Mouse (Mus musculus) T-helper 1 cell (primary cell): ENCODE results near the gene Yars.

Experiments used
- in situ Hi-C: fragments of 300-600 bp; cut with MboI, MseI; formaldehyde crosslinking; loops from one replicate; pipeline ENCODE4 v1.15.1; 2025; ENCODE audit warnings: high pct_unique_total_duplicates

Gene Yars

DNA sequence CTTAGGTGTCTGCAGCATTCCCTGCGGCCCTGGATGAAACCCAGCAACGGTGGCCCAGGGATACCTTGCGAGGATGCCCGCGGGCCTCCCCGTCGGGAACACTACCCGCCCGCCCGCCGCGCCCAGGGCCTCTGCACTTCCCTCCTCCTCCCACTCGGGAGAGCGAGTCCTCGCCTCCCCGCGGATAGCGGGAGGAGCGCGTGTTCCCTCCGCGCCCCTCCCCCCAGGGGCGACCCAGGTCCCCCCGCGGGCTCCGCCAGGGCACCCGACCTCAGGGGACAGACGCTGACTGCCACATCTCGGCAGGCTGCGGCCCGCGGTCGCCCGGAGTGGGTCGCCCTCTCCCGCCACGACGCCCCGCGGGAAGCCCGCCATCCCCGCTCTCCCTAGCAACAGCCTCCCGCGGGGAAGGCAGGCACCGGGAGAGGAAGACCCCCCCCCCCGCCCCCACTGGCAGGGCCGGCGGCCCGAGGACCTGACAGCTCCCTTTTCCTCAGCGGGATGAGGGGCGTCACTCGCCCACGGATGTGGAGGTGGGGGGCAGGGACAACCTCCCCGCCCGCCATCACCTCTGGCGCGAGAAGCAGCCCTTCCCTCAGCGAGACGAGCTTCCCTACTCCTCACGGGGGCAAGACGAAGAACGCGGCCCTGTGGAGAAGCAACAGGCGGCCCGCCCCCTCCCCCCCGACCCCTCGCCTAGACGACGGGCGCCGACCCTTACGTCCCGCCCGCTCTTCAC lies 588 bp upstream of the Yars start:
- in situ Hi-C loops: no loop called here

DNA sequence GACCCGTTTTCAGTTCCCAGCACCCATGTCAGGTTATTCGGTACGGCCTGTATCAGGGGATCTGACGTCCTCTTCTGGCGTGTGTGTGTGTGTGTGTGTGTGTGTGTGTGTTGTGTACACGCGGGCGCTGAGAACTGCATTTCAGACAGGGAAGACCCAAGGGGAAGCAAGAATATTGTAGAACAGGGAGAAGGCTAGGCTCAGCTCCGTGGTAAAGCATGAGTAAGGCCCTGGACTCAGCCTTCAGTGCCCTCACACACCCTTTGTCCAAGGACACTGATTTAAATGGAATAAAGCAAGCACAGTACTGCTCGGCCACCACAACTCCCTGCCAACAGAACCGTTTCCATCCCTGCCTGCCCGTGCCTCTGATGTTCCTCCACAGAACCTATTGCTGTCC lies 978 bp downstream of the Yars start:
- in situ Hi-C loops: no loop called here

DNA sequence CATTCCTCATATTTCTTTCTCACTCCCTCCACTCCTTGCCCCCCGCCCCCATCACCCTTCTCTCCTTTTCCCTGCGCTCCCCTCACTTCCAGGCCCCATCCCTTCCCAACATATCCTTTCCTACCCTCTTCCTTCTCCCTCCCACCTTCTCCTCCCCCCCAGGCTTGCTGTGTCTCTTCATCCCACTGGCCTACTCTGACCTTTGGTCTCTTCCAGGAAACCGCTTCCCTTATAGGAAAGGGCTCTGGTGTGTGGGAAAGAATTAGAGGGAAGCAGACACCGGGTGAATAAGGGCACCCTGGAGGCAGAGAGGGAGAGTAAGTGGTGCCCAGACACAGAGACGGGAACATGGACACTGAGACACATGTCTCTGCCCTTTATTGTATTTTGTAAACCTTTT lies 2.1 kb downstream of the Yars start:
- in situ Hi-C loops: no loop called here

DNA sequence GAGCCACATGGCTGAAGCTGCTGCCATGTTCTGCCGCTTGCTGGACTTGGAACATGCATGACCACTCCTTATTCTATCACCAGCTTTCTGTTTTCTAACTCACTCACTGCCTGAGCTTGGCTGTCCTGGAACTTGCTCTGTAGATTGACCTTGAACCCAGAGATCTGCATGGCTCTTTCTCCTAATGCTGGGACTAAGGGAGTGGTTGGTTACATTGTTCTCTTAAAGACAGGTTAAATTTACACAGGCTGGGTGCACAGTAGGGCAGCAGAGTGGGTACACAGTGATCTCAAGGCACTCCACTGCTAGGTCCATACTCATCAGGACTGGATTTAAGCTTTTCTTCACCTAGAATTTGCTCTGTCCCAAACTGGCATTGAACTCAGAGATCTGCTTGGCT lies 4.7 kb downstream of the Yars start:
- in situ Hi-C loops: no loop called here

DNA sequence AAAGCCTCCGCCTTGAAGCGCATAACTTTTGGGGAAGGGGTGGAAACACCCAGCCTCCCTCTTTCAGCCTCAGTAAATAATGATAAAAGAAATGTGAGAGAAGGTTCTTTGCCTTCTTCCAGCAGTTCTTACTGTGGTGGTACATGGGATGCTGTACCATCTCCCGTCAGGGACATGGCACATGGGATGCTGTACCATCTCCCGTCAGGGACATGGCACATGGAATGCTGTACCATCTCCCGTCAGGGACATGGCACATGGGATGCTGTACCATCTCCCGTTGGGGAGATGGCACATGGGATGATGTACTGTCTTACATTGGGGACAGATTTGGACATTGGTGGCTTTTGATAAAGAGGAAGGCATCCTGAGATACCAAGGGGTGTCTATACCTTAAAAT lies 8.0 kb downstream of the Yars start:
- in situ Hi-C loops: no loop called here

DNA sequence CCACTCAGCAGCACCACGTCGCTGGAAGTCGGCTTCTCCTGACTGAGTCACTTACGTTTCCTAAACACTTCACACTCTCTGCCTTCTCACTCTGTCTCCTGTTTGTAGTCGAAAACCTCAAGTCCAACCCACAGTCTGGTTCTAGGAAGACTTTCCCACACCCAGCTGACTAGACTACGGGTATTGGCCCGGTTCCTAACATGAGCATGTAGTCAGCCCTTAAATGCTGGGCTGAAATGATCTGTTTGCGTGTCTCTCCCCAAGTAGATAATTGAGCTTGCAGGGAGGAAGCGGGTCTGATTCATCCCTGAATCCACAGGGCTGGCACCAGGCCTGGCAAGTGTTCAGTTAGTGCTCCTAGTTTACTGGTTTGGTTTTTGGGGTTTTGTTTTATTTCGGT lies 15.1 kb downstream of the Yars start:
- in situ Hi-C loops: no loop called here

DNA sequence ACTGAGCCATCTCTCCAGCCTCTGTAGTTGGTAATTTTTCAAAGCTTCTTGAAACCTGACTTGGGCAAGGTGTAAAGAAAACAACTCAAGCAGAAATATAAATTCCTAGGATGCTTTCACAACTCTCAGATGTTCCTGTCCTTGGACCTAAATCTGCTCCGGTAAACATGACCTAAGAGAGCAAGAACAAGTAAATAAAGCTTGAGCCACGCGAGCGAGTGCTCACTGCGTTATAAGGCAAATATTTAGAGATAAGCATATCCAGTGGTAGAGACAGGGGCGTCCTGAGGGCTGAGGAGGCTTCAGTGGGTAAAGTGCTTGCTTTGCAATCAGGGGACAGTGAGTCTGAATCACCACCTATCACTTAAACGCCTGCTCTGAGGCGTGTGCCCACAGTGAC lies 17.2 kb downstream of the Yars start:
- in situ Hi-C loops: no loop called here

DNA sequence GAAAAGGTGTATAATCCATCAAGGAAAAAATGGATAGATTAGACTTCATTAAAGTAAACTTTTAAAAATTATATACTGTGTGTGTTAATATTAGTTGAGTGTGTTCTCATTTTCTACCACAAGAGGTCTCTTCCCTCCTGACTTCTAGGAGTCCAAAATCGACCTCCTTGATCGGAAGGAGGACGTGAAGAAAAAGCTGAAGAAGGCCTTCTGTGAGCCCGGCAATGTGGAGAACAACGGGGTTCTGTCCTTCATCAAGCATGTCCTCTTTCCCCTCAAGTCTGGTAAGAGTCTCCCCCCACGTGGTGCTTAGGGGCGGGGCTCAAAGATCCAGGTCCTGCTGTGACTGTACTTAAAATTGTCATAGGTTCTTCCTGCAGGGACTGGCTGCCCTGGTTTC lies 19.9 kb downstream of the Yars start:
- in situ Hi-C loops: no loop called here

DNA sequence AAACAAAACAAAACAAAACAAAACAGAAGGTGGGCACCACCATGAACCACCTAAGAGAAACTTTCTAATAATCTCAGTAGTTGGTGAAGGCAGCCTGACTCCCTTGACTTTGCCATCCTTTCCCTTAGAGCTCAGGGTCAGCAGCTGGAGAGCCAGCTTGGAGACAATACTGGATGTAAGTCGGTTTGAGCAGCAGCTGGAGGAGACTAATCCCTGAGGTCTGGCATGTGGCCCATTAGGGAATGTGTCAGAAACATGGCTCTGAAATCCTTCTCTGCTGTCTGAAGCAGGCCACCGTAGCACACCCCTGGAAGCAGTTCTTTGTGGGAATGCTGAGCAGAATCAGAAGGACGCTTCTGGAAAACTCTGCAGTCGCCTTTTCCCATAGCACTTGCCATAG lies 21.9 kb downstream of the Yars start:
- in situ Hi-C loops: loop anchor here (10.0 kb wide), 1 partner anchor 63 kb away; no protein-coding TSS in a partner anchor

DNA sequence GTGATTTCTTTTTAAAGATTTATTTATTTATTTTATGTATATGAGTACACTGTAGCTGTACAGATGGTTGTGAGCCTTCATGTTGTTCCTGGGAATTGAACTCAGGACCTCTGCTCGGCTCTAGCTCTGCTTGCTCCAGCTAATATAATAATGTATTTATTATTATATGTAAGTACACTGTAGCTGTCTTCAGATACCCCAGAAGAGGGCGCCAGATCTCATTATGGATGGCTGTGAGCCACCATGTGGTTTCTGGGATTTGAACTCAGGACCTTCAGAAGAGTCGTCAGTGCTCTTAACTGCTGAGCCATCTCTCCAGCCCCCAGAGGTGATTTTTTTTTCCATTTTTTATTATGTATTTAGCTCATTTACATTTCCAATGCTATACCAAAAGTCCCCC lies 22.9 kb downstream of the Yars start:
- in situ Hi-C loops: loop anchor here (10.0 kb wide), 1 partner anchor 62 kb away; no protein-coding TSS in a partner anchor

DNA sequence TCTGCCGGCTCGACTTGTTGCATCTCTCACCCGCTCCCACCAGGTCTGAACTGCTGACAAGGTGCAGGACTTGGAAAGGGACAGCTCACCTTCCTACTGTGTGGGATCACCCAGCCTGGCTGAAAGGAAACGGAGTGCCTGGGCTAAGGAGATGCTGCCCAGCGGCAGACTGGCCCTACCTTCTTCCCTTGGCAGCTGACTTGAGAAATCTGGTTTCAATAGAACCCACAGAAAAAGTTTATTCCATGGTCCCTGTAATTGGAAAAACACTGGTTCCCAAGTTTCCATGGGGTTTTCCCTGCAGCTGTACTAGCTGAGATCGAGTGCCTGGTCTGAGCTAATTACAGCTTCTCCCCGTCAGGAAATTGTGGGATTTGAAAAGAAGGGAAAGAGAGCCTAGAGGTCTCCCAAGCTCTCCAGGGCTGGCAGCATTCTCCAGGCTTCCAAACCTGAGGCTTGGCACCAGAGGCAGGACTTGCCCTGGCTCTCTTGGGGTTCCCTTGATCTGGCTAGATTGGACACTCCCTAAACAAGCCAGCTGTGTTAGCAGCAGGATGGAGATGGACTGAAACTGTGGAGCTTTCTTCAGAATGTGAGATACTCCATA lies 29.1 kb downstream of the Yars start:
- in situ Hi-C loops: loop anchor here (10.0 kb wide), 1 partner anchor 56 kb away; no protein-coding TSS in a partner anchor

DNA sequence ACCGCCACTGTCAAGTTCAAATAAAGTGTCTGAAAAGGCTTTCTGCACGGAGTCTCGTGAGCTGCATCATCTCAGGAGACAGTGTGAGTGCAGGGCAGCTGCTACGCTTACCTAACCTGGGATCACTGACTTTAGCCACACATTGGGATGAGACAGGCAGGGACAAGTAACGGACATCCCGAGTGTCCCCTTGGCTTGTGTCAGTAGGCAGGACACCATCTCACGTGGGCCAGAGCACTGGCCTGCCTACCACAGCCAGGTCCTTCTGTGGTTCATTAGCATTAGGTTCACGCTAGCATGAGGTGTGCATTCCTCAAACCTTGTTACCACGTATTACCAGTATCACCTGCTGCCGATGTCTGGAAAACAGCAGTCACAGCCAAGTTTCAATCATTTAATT lies 29.6 kb downstream of the Yars start:
- in situ Hi-C loops: loop anchor here (10.0 kb wide), 1 partner anchor 56 kb away; no protein-coding TSS in a partner anchor

DNA sequence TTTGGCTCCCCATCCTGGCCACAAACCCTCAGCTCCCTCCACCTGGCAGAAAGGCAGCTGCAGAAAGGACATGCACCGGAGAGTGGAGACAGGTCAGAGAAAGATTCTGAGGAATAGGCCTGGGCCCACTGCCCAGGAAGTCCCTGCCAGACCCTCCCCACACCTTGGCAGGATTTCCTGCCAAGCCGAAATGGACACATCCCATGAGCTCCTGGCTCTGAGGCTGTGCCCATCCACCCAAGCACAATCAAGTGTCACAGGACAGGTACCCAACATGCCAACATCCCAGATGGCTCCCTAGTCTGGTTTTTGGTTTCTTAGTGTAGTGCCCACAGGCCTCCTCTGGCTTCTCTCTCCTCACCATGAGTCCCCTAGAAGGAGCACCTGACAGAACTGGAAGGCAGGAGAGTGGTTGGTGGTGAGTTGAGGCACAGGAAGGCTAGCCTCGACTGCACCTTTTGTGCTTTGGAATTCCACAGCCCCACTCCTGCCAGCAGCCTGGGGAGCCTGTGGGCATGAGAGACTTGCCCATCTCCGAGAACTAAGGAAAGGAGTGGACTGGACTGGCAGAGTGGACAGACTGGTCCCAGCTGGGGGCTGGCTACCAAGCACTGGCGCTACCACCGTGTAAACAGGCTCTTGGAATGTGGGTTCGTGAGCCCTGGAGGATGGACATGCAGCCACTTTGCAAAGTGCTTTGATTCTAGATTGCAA lies 31.0 kb downstream of the Yars start:
- in situ Hi-C loops: no loop called here

DNA sequence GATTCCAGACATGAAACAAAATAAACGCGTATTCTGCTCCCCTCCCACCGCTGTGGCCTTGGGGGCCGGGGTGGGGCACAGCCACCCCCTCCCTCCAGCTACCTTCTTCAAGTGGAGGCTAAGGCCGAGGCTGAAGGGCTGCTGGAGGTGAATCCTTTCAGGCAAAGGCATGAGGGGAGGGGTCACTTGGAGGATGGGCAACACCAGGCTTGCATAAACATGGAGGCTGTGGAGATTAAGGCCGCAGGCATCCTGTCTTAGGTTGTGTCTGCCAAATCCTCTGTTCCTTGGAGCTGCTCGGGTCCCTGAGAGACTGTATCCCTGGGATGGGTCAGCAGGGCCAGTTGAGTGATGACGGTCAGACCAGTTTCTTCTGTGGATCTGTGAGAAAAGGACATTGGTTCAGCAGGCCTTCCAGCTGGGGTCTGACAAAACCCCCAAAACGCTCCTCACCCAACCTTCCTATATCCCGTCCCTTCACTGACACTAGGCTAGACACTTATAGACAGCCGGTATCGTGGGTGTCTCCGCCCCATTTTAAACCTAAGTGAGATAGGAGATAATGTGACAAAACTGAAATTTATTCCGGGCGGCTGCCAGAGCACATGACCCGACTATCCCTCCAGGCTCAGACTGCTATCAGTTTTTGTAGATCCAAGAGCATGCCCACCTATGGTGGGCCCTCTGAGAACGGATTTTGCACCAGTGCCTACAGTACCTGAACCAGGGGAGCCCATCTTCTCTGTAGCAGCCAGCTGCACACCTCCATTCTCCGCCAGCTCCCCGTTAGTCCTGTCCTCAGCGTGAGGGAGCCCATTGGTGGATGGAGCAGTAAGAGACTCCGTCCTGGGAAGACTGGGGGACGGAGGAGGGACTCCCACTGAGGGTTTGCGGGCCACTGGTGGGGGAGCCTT lies 31.8 kb downstream of the Yars start:
- in situ Hi-C loops: no loop called here

DNA sequence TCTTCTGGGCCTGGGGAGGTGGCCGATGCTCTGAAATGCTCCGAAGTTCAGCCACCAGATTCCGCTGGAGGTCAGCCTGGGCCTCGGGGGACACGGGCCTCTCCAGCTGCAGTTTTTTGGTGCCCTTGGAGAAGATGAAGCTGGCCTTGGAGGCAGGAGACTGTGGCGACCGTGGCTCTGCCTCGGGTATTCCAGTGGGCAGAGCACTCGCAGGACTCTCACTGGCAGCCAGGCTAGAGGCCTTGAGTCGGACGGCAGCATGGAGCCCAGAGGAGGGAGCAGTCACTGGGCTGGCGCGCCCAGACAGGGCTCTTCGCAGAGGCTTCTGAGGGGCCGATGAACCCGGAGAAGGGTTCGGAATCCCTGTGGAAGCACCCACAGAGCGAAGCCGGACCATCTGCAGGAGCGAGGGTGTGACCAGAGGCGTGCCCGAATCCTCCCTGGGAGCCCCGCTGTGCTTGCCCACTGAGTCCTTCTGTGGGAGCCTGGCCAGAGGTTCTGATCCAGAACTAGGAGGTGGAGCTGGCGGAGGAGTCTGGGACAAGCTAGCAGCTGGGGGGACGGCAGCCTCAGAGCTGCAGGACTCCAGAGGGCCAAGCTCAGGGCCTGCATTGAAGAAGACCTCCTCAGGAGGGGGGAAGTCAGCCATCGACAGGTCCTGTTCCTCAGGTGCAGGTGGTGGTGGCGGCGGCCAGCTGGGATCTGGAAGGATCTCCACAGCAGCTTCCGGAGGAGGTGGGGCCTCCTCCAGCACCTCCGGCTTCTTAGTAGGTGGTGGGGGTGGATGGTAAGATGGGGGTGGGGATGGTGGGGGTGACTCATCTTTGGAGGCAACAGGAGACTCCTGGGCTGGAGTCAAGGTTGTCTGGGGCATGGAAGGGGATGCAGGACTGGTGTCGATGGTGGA lies 32.7 kb downstream of the Yars start:
- in situ Hi-C loops: no loop called here

DNA sequence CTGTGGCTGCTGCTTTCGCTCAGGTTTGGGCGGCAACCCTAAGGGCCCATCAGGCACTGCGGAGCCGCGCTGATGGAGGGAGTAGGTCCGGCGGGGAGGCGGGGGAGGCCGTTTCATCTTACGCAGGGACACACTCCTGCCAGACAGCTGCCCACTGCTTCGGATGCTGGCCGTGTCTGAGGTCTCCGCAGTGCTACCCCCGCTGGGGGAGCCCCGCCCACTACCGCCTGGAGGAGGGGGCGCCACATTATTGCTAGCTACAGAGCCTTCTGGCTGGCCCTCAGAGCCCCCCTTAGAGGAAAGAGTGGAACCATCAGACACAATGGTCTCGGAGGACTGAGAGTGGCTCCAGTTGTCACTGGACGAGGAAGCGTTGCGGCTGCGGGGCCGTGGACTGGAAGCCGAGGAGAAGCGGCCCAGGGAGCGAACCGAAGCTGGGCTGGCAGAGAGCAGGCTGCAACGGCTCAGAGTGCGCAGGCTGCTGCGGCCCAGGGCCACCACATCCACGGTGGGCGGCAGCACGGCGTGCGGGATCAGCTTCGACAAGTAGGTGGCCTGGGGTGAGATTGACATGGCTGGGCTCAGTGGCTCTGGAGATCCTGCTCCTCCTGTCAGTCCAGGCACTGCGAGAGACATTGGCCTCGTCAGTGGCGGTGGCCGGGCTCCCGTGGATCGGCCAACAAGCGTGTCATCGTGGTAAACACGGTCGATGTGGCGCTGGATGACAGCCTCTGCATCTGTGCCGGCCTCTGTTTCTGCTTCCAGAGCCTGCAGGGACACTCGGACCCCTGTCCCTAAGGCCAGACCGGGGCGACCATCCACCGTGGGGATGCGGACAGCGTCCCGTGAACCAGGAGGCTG lies 34.1 kb downstream of the Yars start:
- in situ Hi-C loops: no loop called here

DNA sequence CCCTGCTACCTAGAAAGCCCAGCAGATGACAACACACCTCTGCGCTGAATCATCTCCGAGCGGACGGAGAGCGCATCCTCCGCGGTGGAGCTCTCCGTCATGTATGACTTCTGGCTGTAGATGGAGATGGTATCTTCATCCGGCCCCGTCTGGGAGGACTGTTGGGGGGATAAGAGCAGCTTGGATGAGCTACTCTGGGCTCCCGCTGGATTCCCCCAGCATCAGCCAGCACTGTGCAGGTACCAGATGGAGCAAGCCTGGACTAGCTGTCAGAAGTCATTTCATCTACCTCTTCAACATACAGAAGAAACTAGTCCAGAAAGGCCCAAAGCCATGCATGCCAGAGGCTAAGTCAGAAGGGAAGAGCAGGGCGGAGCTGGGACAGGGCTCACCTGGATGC lies 35.8 kb downstream of the Yars start:
- in situ Hi-C loops: no loop called here

DNA sequence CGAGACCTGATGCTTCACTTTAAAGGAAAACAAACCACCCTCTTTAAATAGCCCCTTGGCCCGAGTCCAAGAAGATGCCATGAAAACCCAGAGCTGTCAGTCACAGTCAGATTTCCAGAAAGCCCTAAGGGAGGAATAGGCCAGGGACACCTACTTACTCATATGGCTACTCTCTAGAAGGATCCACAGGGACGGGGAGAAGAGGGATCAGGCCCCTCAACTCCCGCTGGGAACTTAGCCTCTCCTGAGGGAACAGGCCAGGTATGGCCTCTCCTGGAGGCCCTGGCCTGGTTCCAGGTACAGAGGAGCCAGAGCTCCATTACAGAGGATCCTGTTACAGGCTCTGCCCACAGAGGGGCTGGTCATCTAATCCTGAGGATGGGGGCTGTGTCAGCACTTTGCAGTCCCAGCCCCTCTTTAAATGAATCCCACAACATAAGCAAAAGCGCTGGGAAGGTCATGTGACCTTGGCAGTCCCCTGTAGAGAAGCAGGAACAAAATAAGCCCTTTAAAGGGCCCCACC lies 36.9 kb downstream of the Yars start:
- in situ Hi-C loops: no loop called here

DNA sequence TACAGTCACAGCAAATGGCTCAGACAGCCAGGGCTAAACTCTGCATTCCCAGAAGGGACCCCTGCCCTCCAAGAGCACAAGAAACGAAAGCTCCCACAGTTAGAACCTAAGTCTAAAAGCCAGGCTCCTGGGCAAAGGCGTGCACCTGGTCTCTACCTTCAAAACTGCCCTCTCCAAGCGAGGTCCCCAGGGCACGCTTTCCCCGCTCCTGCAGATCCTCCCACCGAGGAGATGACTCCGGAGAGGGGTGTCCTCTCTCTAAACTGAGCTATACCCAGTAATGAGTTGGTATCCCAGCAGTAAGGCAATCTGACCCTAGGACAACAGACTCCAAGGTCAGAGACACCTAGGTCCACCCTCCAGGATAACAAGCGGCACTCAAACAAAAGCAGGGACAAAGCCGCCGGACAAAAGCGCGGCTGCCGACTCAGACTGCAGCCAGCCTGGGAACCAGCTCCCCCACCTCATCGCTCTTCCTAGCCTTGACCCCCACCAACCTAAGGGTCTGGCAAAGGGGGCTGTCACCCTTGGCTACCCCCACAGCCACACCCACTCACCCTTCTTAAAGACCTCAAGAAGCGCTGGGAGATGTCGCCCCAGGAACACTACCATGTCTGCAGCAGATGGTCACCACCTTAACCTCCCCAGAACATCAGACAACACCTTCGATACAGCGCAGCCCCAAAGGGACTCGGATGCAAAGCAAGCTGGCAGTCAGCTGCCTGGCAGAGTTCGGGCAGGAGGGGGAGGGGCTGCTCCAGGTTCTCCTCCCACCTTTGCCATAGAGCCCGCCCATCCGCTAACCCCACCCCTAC lies 37.8 kb downstream of the Yars start:
- in situ Hi-C loops: no loop called here
